Mouse (Mus musculus) embryonic facial prominence, embryonic 15.5 days (tissue): ENCODE results near the gene Pgp. TPM values are rescaled to one million over a fixed set of nuclear protein-coding genes. Genes with fewer than 3 reads are reported as not detected.

Source experiments
- ATAC-seq: fragments of 200-750 bp; cut with Nextera tagmentation; 2 replicates; pipeline ENCODE4 v1.8.0; 2017; ENCODE audit warnings: low read depth, moderate TSS enrichment; ENCODE audit not compliant: insufficient number of reproducible peaks, low FRiP score, low TSS enrichment
- H3K27ac ChIP-seq: fragments of 300-500 bp; sonication (generic); replicated peaks from 2 replicates; pipeline ENCODE4 v1.5.1; 2015; ENCODE audit warnings: mild to moderate bottlenecking, inconsistent platforms
- H3K27me3 ChIP-seq: fragments of 300-500 bp; sonication (generic); 2 replicates; pipeline ENCODE4 v1.6.1; 2015; ENCODE audit warnings: inconsistent platforms
- H3K36me3 ChIP-seq: fragments of 300-500 bp; sonication (generic); 2 replicates; pipeline ENCODE4 v1.6.1; 2015; ENCODE audit warnings: mild to moderate bottlenecking, inconsistent platforms
- H3K4me1 ChIP-seq: fragments of 300-500 bp; sonication (generic); 2 replicates; pipeline ENCODE4 v1.6.1; 2015; ENCODE audit warnings: inconsistent platforms
- H3K4me2 ChIP-seq: fragments of 300-500 bp; sonication (generic); replicated peaks from 2 replicates; pipeline ENCODE4 v1.6.1; 2015; ENCODE audit warnings: mild to moderate bottlenecking, inconsistent platforms
- H3K4me3 ChIP-seq: fragments of 300-500 bp; sonication (generic); replicated peaks from 2 replicates; pipeline ENCODE4 v1.5.1; 2015; ENCODE audit warnings: mild to moderate bottlenecking, inconsistent platforms
- H3K9ac ChIP-seq: fragments of 300-500 bp; sonication (generic); 2 replicates; pipeline ENCODE4 v1.6.1; 2015; ENCODE audit warnings: inconsistent platforms
- H3K9me3 ChIP-seq: fragments of 300-500 bp; sonication (generic); replicated peaks from 2 replicates; pipeline ENCODE4 v1.6.1; 2016; ENCODE audit warnings: inconsistent platforms
- WGBS: fragments of 180-500 bp; shearing (Covaris S2); methylation state at CpG from one replicate; pipeline ENCODE4 v1.1.7; 2015; 5-methylcytosine and 5-hydroxymethylcytosine counted together
- polyA plus RNA-seq: library from polyadenylated mRNA; unstranded; fragments of >200 nt; fragmentation: Nextera tagmentation; extraction: Ambion mirVana; gene quantifications from 2 replicates; pipeline ENCODE4 v1.2.1, GENCODE M21; 2015

The Pgp gene
- polyA plus RNA-seq, 1 experiment from 2014 or later, result 48.9 TPM

DNA sequence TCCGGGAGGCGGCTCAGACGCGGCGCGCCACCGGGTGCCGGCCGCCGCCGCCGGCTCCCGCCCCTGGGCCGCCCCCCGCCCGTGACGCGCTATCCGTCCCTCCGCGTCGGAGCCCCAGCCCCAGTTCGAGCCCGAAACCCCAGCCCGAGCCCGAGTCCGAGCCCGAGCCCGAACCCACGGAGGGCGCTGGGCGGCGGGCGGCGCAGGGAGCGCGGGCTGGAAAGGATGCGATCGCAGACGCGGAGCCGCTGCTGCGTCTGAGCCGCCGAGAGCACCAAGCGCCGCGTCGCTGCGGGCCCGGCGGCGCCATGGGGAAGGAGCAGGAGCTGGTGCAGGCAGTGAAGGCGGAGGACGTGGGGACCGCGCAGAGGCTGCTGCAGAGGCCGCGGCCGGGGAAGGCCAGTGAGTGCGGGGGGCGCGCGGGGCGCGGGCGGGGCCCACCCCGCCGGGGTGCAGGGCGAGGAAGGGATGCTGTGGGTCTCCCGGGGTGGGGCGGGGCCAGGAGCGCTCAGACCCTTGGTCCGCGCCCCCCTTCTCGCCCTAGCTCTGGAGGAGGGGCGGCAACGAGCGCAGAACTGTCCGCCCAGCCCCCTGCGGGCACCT, 18.6 kb downstream of the Pgp start:
- Histone ChIP-seq H3K4me1 (peaks cover 22% of the 10 kb centered on the region), H3K27me3 (peaks cover 23% of the 10 kb centered on the region), H3K4me2 (peak overlapping the region; percentile 98), H3K27ac (0 out of 2 replicates have a peak overlapping the region, but pooled peaks have one; percentile 34), H3K4me3 (peak overlapping the region; percentile 68), H3K9me3 (no peaks in the 10 kb centered on the region), H3K9ac (peak overlapping the region; percentile 68), H3K36me3 (no peaks in the 10 kb centered on the region)
- under 1% methylated on average over 68 of the region's 81 CpGs for WGBS
- ATAC-seq, result peak; percentile 66

DNA sequence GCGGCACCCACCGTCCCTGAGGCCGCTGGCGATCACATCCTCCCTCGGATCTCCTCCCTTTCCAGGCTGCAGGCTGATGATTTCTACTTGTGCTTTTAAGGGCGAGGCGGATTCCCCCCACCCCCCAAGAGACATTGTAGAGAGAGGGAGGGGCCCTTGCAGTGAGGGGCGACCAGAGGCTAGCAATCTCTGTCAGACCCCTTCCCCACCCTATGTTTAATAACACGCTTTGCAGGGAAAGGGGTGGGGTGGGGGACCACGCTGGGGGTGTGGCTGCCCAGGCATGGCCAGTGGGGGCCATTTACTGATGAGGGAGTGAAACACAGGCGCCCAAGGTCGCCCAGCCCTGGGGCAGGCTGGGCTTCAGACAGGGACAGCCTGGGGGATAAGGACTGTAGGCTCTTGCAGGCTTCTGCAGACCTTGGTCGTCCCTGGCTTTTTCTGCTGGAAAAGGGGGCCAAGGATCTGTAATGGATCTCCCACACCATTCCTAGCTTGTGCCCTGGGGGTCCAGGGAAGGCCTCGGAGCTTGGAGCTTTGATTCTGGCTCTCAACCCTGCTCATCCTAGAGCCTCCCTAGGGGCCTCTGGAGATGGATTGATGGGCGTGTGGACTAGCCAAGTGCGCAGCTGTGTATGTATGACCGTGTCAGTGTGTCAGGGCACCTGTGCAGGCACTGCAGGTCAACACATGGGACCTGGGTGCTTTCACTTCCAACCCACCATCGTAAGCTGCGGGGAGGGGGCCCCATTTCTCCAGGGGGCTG, 19.3 kb downstream of the Pgp start:
- no peaks in the 10 kb centered on the region for H3K36me3 ChIP-seq
- H3K27ac ChIP-seq, result no peak overlapping the region
- H3K4me3 ChIP-seq, result peak overlapping the region; percentile 68
- peaks cover 23% of the 10 kb centered on the region for H3K27me3 ChIP-seq
- ATAC-seq, result no peak
- 21% methylated on average over 19 of the region's 19 CpGs for WGBS
- H3K9ac ChIP-seq, result peak overlapping the region; percentile 68
- H3K9me3 ChIP-seq, result no peaks in the 10 kb centered on the region
- H3K4me1 ChIP-seq, result peaks cover 22% of the 10 kb centered on the region
- H3K4me2 ChIP-seq, result peak overlapping the region; percentile 98

DNA sequence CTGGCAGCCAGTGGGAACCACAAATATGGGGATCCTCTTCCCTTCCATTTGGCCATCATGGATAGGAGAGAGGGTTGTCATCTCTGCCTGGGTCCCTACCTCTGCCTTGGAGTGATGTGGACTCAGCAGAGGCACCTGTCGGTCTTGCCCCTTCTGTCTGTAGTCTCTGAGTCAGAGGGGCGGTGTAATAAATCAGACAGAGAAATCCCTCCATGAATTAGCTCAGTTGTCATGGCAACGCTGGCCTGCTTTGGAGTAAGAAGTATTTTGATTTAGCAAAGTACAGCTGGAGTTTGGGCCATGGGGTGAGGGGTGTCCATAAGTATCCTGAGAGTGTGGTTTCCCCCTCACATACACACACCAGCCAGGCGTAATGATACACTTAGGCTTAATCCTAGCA, 20.2 kb downstream of the Pgp start:
- no peak overlapping the region for H3K27ac ChIP-seq
- ATAC-seq, result no peak
- 78% methylated on average over 4 of the region's 4 CpGs for WGBS

DNA sequence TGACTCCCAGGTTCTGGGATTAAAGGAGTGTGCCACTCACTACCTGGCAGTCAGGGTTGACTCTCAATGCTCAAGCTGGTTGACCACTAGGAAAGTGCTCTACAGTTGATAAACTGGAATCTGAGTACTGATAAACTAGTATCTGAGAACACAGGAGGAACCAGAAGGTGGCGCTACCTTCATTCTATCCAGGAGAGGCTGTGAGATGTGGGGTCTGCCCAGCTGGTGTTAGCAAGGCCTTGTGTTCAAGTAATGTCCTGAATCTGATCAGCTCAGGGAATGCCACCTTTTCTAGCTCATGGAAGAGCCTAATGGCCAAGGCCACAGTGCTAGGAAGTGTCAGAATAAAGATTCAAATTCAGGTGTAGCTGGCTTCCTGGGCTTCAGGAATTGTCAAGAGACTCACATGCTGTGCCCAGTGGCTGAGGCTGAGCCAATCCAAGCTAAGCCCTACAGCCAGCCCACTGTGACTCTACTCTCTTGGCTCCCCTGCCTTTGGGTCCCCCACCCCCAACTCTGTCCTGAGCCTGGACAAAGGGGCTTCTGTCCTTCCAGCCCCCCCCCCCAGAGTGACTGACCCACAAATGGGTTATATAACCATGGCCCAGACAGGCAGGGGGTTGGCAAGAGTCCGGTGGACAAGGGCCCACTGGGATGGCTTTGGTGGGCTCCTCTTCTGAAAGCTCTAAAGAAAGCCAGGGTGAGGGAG, 24.6 kb downstream of the Pgp start:
- Histone ChIP-seq H3K27me3 (peaks cover 6% of the 10 kb centered on the region), H3K4me3 (no peak overlapping the region), H3K9ac (no peak overlapping the region), H3K4me2 (no peak overlapping the region), H3K27ac (no peak overlapping the region), H3K9me3 (no peaks in the 10 kb centered on the region), H3K4me1 (no peaks in the 10 kb centered on the region), H3K36me3 (no peaks in the 10 kb centered on the region)
- ATAC-seq, result no peak
- 39% methylated on average over 2 of the region's 2 CpGs for WGBS

More for the DNA sequence above, 20.2 kb downstream of the Pgp start:
- Histone ChIP-seq H3K9ac (no peak overlapping the region), H3K27me3 (peaks cover 23% of the 10 kb centered on the region), H3K9me3 (no peaks in the 10 kb centered on the region), H3K4me2 (no peak overlapping the region), H3K36me3 (no peaks in the 10 kb centered on the region), H3K4me1 (peaks cover 20% of the 10 kb centered on the region), H3K4me3 (no peak overlapping the region)

DNA sequence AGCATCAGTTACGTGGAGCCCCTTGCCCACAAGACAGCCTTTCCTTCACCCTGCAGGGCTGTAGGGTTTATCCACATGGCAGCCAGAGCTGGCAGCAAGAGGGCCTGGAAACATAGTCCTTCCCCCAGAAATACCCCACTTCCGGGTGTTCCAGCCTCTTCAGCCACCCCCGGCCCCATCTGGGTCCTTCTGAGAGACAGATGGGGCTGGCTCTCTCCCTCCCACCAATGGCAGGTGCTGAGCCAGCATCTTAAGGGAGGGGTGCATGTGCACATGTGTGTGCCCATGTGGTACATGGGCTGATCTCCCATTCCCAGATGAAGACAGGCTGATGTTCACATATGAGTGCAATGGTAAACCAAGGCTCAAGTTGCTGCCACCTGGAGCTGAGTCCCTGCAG, 25.3 kb downstream of the Pgp start:
- H3K36me3 ChIP-seq, result no peaks in the 10 kb centered on the region
- no peak overlapping the region for H3K9ac ChIP-seq
- H3K27ac ChIP-seq, result no peak overlapping the region
- no peaks in the 10 kb centered on the region for H3K4me1 ChIP-seq
- H3K4me3 ChIP-seq, result no peak overlapping the region
- ATAC-seq, result no peak
- H3K9me3 ChIP-seq, result no peaks in the 10 kb centered on the region
- H3K27me3 ChIP-seq, result no peaks in the 10 kb centered on the region
- no peak overlapping the region for H3K4me2 ChIP-seq
- WGBS, result 62% methylated on average over 3 of the region's 3 CpGs

DNA sequence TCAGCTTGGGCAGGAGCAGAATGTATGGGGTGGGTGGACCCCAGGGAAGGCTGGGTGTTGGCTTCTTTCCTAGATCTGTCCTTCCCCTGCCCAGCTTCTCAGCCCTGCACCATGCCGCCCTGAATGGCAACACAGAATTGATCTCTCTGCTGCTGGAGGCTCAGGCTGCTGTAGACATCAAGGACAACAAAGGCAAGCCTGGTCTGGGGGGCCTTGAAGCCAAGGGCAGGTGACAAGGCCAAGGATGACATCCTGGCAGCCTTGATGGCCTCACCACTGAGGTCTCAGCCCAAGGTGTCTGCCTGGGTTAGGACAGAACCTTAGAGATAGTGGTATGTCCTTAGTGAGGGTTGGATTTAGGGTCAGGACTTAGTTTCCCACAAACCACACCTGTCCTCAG, 25.8 kb downstream of the Pgp start:
- Histone ChIP-seq H3K27ac (no peak overlapping the region), H3K9ac (no peak overlapping the region), H3K27me3 (no peaks in the 10 kb centered on the region), H3K4me3 (no peak overlapping the region), H3K36me3 (no peaks in the 10 kb centered on the region), H3K4me1 (no peaks in the 10 kb centered on the region), H3K4me2 (no peak overlapping the region), H3K9me3 (no peaks in the 10 kb centered on the region)
- WGBS, result 82% methylated on average over 1 of the region's 1 CpGs
- no peak for ATAC-seq

DNA sequence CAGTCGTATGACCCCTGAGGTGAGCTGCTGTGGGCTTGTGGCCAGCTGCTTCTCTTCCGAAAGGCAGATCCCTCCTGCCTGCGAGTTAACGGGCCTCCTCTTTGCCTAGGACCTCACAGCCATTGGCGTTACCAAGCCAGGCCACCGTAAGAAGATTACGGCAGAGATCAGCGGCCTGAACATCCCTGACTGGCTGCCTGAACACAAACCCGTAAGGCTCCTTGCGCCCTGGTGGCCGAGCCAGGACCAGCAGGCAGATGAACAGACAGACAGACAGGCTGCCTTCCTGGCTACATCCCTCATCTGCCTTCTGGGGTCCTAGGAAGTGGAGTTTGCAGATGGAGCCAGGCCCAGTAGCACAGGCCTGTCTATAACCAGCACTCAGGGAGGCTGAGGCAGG, 32.0 kb downstream of the Pgp start:
- Histone ChIP-seq H3K4me1 (peaks cover 12% of the 10 kb centered on the region), H3K9me3 (no peaks in the 10 kb centered on the region), H3K4me3 (no peak overlapping the region), H3K9ac (no peak overlapping the region), H3K4me2 (no peak overlapping the region), H3K36me3 (0 out of 2 replicates have a peak, but pooled peaks cover 4% of the 10 kb centered on the region), H3K27ac (no peak overlapping the region), H3K27me3 (no peaks in the 10 kb centered on the region)
- no peak for ATAC-seq
- 50% methylated on average over 11 of the region's 11 CpGs for WGBS

DNA sequence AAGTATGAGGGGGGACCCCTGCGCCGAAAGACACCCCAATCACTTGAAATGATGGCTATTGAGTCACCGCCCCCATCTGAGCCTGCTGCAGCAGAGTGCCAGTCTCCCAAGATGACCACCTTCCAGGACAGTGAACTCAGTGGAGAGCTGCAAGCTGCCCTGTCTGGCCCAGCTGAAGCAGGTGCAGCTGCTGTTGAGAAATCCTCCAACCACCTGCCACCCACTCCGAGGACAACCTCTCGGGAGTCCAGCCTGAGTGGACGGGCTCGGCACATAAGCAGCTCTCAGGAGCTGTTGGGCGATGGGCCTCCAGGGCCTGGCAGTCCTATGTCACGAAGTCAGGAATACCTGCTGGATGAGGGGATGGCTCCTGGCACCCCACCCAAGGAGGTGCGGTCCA, 33.9 kb downstream of the Pgp start:
- H3K4me2 ChIP-seq, result no peak overlapping the region
- H3K27me3 ChIP-seq, result no peaks in the 10 kb centered on the region
- H3K36me3 ChIP-seq, result peaks cover 10% of the 10 kb centered on the region
- H3K9me3 ChIP-seq, result no peaks in the 10 kb centered on the region
- no peak for ATAC-seq
- H3K4me1 ChIP-seq, result peaks cover 19% of the 10 kb centered on the region
- WGBS, result 92% methylated on average over 10 of the region's 10 CpGs
- no peak overlapping the region for H3K9ac ChIP-seq
- no peak overlapping the region for H3K27ac ChIP-seq
- no peak overlapping the region for H3K4me3 ChIP-seq

DNA sequence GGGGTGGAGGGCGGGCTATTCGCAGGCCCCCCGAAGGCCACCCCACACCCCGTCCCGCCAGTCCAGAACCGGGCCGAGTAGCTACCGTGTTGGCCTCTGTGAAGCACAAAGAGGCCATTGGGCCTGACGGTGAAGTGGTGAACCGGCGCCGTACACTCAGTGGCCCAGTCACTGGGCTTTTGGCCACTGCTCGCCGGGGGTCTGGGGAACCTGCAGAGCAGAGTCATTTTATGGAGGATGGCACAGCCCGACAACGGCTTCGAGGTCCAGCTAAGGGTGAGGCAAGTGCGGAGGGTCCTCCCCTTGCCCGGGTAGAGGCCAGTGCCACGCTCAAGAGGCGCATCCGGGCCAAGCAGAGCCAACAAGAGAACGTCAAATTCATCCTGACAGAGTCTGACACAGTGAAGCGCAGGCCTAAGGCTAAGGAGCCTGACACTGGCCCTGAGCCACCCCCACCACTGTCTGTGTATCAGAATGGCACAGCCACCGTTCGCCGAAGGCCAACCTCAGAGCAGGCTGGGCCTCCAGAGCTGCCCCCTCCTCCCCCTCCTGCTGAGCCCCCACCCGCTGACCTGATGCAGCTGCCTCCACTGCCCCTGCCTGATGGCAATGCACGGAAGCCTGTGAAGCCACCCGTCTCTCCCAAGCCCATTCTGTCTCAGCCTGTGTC, 35.2 kb downstream of the Pgp start:
- Histone ChIP-seq H3K27ac (no peak overlapping the region), H3K4me1 (peaks cover 19% of the 10 kb centered on the region), H3K36me3 (peaks cover 23% of the 10 kb centered on the region), H3K4me3 (no peak overlapping the region), H3K4me2 (no peak overlapping the region), H3K27me3 (no peaks in the 10 kb centered on the region), H3K9me3 (no peaks in the 10 kb centered on the region), H3K9ac (no peak overlapping the region)
- ATAC-seq, result no peak
- 90% methylated on average over 30 of the region's 30 CpGs for WGBS

DNA sequence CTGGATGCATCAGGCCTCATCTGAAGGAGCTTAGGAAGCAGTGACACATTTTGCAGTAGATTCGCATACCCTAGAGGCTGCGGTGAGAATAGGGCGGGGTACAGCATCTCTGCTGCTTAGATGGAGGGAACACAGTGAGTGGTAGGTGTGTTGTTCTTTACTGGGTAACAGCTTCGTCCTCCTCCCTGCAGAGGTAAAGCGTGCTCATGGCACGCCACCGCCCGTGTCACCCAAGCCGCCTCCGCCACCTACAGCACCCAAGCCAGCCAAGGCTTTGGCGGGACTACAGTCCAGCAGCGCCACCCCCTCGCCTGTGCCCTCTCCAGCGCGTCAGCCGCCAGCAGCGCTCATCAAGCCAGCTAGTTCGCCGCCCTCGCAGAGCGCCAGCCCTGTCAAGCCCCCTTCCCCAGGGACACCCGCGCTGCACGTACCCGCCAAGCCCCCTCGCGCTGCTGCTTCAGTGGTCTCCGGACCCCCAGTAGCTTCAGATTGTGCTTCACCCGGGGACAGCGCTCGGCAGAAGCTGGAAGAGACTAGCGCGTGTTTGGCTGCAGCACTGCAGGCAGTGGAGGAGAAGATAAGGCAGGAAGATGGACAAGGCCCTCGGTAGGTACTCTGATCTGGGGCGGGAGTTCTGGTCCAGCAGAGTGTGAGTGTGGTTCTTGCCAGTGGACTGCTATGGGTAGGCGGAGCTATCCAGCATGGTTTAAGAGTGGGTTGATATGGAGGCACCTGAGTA, 36.3 kb downstream of the Pgp start:
- ATAC-seq, result no peak
- no peak overlapping the region; the same call in 1 of the 2 replicates for H3K4me3 ChIP-seq
- peaks cover 33% of the 10 kb centered on the region for H3K36me3 ChIP-seq

More for the DNA sequence above, 36.3 kb downstream of the Pgp start:
- Histone ChIP-seq H3K9ac (no peak overlapping the region), H3K9me3 (no peaks in the 10 kb centered on the region), H3K27me3 (no peaks in the 10 kb centered on the region), H3K4me2 (peak overlapping the region; percentile 19; the same call in 1 of the 2 replicates), H3K4me1 (peaks cover 19% of the 10 kb centered on the region), H3K27ac (no peak overlapping the region)
- 28% methylated on average over 36 of the region's 36 CpGs for WGBS
